Mouse (Mus musculus) retina, adult 2 months (tissue): Measurements from ENCODE around the gene Snn.

ENCODE experiments used
- DNase-seq: peaks from one replicate; pipeline ENCODE4 v3.0.0-alpha.2; 2012; ENCODE audit warnings: low read depth, low spot score

Gene Snn

DNA sequence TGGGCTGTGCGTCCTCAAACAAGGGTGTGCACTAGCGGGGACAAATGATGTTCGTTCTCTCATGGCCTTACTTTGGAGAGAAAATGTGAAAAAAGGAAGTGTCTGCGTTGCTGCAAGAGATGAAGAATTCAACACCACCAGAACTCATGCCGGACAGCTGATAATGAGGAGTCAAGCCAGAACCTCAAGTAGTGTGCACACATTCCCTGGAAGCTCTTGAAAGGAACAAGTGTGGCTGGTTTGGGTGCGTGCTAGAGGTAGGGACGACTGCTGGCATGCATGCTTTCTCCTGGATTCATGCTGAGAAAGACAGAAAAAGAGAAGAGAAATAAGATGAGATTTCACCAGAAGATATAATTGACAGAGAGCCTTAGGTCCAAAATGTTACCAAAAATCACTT, 13.6 kb upstream of the Snn start:
- DNase-seq = no peak

GRCm38 (mm10) chr16:11050226-11050625, 10.5 kb upstream of the Snn start:
- no peak for DNase-seq

GRCm38 (mm10) chr16:11051134-11051533, 9.6 kb upstream of the Snn start:
- DNase-seq = no peak

DNA sequence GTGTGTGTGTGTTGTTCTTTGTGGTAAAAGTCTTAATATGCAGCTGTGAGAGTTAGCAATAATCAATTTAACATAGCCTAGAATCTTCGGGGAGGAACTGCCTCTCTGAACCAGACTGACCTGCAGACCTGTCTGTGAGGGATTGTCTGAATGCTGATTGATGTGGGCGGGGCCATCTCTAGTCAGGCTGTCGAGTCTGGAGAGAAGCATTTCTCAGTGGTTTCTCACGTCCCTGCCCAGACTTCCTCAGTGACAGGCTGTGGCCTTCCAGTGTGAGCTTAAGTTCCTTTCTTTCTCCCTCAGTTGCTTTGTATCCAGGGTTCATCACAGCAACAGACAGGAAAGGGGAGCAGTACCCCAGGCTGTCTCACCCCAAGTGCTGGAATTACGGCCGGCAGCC, 6.3 kb upstream of the Snn start:
- no peak for DNase-seq

DNA sequence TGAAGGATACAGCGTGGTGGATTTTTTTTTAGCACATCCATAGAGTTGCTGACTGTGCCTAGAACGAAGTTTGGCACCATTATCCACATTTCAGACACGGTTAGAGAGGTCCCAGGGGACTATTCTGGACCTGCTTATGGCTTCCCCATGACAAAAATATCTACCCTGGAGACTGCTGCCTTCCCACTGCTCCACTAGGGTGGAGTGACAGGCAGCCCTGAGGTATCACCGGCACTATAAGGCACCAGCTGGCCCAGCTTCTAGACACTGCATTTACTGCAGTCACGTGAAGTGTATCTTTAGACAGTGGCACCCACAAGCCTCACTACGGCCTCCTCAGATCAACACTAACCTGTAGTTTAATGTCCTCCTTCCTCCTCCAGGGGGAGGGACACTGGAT, 5.9 kb upstream of the Snn start:
- no peak for DNase-seq

DNA sequence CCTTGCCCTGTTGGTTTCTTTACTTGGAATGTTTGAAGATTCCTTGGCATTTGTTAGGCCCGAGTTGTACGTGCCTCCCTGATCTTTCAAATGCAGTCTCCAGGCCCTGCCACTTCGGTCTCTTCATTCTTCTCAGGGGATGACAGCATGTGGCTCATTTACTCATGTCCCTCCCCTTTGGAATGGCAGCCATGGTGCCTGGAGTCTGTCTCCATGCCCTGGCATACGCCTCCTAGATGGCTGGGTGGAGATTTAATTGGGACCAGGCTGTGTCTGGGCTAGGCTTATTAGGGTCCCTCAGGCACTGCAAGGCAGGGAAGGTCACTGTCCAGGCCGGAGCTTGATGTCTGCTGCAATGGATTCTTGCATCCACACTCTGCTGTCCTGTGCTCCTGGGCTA, 4.8 kb upstream of the Snn start:
- DNase-seq = no peak

DNA sequence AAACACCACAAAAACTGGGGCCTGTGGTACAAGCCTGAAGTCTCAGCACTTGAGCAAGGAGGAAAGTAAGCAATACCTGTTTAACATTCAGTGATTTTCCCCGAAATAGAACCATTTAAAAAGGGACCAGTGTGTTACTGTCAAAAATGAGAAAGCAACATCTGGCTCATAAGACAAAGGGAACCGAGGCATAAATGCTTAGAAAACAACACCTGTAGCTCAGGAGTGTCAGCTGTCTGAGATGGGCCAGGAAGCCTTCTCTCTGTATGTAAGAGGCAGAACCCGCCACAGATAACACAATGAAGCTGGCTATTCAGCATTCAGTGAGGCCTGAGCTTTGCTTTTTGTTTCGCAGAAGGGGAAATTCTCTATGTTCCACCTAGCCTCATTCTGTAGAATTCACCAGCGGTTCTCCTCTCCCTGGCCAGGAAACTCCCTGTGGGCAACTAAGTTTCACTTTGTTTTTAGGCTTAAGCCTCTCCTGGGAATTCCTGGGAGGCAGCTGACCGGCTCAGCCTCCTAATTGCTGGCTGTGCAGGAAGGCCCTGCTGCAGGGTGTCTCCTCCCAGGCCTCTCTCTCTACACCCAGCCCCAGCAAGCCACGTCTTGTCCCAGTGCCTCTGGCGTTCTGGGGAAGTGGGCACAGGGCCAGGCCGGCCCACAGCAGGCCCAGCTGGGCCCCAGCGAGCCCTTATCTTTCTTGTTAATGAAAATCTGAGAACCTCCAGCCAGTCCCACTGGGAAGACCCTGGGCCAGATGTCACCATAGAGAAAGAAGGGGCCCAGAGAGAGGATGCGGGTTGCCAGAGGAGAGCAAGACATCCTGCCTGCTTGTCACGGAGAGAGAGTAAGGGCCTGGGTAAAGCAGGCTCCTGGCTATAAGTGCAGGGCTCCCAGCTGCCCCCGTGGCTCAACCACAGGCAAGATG, 2.3 kb downstream of the Snn start:
- DNase-seq = no peak

GRCm38 (mm10) chr16:11064341-11064740, 3.6 kb downstream of the Snn start:
- DNase-seq = no peak

- DNase-seq = no peak
These were observed 4.0 kb downstream of the Snn start for GRCm38 (mm10) chr16:11064742-11065141.

DNA sequence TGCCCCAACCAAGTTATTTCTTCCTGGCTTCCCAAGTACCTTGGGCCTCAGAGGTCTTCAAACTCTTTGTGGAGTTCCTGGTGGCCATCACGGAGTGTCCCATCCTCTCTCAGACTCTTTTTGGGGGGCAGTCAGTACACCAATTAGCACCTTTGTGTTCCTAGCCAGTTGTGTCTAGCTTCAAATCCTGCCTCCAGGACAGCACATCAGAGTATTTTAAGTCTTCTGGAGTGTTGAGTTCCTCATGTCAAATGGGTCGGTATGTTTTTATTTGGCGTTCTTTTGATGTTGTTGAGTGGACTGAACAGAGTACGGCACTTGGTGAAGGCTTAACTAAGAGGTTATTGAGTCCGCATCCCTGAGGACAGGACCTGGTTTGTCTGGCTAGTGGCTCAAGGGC, 4.7 kb downstream of the Snn start:
- no peak for DNase-seq

- peak; percentile 88 for DNase-seq
These were observed 5.5 kb downstream of the Snn start, which contains the start of gene Litaf for GRCm38 (mm10) chr16:11066029-11066832. TSS of gene Litaf (minus strand) at chr16:11066157.

DNA sequence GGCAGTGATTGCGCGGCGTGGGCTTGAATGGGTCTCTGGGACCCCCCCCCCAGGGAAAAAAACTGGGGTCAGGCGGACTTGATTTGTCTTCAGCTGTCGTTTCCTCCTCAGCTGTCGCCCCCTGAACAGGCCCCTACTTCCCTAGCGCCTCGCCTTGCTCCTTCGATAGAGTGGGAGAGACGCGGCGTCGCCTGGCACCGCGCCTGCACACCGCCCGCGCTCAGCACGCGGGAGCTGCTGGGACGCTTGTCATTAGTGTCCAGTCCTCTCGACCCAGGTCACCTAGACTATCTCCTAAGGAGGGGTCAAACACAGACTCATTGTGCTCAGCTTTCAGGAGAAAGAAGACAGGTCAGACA, 6.1 kb downstream of the Snn start:
- no peak for DNase-seq

DNA sequence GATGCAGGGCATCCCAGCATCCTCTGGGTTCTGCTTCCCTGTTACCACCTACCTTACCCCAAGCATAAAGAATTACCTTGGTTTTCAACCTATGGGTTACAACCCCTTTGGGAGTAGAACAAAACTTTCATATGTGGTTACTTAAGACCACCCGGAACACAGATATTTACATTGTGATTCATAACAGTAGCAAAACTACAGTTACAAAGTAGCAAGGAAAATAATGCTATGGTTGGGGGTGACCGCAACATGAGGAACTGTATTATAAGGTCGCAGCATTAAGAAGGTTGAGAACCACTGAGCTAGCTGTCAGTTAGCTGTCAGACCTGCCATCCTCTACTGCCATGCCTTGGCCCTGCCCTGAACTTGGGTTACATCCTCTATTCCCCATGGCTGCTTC, 7.9 kb downstream of the Snn start:
- DNase-seq = no peak

DNA sequence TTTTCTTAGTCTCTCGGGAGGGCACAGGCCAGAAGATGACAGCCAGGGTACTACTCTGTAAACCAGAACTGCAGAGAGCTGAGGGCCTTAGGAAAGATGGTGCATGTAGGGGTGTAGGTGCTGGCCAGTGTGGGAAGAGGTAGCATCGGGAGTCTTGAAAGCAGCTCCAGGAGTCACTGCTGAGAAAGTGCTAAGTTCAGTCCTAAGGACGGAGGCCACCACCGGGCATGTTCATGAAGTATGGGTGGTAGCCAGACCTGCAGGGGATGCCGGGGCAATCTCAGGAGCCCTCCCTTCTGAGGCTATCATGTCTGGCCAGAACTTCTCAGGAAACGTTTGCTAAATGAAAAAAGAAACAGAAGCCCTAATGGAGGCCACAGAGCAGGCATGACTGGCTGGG, 8.5 kb downstream of the Snn start:
- no peak for DNase-seq

DNA sequence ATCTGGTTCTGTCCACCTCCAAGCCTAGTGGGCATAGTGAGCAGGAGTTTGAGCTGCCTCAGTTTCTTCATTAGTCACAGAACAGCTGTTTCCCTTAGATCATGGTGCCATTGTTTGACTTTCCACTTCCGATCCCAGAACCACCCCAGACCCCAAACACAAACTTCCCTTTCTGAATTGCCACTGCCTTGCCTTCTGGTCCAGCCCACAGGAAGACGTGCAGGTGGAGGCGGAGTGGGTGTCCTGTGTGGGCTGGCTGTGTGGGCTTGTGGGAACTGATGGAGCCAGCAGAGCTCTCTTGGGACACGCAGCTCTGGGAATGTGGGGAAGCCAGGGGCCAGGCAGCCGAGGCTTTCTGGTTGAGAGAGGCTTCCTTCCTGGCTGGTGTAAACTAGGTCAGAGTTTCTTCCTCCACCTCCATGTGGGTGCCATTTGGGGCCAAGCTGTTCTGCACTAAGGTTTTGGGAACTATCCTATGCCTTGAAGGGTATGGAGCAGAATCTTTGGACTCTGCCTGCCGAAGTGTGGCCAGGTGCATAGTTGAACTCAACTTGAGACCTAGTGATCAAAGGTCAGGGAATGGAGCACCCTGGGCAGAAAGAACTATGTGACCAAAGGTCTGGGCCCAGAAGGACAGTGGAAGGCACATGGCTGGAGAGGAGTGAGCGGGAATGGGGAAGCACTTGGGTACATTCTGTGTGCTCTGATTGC, 9.1 kb downstream of the Snn start:
- no peak for DNase-seq

DNA sequence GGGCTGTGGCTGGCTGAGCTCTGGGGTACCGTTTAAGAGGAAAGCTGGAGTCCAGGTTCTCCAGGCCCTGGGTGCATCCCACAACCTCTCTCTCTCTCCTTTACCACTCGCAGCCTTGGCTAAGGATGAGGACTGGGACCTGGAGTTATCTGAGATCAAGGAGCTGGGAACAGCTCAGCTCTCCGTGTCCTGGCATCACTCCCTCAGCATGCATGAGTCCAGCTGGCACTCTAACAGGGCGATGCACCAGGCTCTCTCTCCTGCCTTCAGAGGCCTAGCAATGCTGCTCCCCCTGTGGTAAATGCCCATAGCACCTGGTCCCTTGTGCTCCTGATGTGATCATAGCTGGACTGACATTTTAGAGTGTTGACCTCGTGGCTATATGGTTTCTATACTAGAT, 10.4 kb downstream of the Snn start:
- DNase-seq = no peak

DNA sequence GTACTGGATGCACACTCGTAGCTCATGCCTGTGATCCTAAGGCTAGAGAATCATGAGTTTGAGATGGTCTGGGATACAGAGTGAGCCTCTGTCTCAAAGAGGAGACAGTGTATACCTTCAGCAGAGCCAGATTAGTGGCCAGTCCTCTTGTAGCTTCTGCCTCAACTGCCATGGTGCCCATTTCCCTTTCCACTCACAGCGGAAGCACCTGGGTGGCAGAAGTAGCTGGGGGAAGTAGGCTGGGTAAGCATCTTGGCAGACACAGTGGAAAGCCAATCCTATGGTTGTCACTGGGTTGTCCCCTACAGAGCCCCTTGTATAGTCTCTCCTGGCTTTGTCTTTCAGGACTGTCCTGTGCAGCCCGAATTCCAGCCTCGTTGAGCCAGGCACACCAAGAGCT, 11.1 kb downstream of the Snn start:
- no peak for DNase-seq

DNA sequence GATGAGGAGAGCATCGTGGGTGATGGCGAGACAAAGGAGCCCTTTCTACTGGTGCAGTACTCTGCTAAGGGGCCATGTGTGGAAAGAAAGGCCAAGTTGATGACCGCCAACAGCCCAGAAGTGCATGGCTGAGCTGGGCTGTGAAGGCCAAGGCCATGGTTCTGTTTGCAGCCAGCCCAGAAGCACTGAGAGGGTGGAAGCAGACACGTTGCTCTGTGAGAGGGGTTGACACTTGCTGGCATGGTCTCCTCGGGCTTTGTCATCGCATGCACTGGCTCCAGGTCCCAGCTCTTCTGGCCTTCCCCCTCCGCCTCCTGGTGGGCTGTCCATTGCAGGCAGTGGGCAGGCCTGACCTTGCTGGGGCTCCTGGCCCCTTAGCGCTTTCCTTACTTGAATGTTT, 11.7 kb downstream of the Snn start:
- no peak for DNase-seq

DNA sequence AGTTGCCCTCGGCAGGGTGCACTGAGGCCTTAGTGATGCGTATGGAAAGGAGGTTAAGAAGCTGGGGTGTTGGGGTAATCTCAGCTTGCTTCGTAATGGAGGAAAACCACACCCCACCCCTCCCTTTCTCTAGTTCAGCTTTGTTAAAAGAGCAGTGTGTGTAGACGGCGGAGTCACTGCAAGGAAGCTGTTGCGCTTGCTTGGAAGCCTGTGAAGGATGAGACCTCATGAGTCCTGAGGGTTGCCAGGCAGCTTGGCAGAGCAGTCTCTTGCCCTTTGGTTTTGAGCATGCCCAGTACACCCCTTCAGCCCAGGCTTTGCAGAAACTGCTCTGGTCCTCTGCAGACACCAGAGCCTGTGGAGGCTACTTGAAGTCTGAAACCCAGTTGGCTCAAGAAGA, 12.3 kb downstream of the Snn start:
- DNase-seq = no peak

DNA sequence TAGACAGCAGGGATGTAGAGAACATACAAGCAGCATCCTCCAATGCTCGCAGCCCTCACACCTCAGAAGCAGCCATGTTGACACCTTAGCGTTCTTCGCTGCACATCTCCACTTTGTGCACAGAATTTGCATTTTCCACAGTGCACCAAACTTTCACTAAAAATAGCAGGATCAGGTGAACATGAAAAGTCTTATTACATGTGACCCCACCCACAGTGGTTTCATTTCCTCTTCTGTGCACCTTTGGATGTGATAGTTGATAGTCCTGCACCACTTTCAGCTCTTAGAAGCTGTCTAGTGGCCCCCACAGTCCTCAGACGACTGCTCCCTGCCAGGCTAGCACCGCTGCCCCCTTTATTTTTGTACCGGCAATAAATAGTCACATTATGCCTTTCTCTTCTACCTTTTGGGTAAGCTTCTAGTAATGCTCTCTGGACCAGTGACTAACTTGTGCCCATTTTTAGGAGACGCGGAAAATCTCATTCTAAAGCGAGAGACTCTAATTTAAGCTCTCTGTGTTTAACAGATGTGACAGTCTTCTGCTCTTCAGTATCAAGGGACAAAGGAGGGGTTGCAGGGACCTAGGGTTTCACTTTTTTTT, 17.0 kb downstream of the Snn start:
- DNase-seq = no peak

DNA sequence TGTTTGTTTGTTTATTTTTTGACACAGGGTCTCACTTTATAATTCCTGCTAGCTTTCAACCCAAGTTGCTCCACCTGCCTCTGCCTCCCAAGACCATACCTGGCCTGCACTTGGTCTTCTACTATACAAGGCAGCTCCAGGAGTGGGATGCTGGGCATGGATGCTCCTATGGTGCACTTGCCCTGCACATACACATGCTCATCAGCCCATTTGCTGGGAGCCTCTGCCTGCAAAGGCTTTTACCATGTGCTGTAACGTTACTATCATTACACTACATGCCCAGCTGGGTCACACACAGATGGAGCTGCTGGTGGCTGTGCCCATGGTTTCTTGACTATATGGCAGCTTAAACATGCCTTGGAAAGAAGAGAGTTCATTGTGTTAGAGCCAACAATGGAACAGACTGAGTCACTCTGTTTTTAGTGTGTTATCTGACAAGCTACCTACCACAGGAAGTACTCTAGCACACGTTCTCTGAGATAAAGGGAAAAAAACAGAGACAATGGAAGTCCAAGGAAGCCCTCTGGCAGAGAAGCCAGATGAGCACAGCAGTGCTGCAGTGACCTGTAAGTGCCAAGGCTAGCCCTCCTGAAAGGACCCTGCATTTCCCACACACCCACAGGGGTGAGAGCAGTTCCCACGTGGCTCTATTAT, 17.6 kb downstream of the Snn start:
- no peak for DNase-seq
